Mouse (Mus musculus): Measurements from ENCODE around the gene Szt2.

DNA sequence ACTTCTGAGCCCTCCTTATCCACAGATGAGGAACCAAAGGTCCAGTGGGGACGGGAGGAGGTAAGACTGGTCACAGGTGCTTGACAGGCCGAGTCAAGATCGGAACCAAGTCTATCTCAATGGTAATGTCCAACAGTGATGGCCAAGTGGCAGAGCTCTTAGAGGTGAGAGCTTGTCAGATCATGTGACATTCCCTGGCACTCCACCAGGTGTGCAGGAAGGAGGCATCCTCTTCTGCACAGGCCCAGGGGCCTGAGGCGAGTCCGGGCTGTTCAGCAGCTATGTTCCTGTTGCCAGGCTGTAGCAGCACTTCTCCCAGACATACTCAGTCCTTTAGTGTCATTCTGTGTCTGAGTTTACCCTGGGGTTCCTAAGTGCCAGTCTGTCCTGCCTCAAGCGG lies 46.2 kb downstream of the Szt2 start:
- no peak for TF ChIP-seq CTCF (IDR thresholded peaks at IDR 0.05; ENCODE audit: control insufficient read depth, insufficient read depth, insufficient read length)
- no peak for TF ChIP-seq USF1 (IDR thresholded peaks at IDR 0.05; ENCODE audit: low read depth)
- no peak for TF ChIP-seq MAX (IDR thresholded peaks at IDR 0.05)
- TF ChIP-seq MYOD1 (IDR thresholded peaks at IDR 0.05; ENCODE audit: control insufficient read depth, insufficient read length, low read depth) = no peak
- TF ChIP-seq MYOG (IDR thresholded peaks at IDR 0.05; ENCODE audit: control insufficient read depth, extremely low read depth, insufficient read length) = no peak
- no peak for TF ChIP-seq CEBPB (IDR thresholded peaks at IDR 0.05; ENCODE audit: low read depth)
